Mouse (Mus musculus) kidney, postnatal 0 days (tissue): Measurements from ENCODE around the gene P2rx1. TPM values are rescaled to one million over a fixed set of nuclear protein-coding genes. Genes with fewer than 3 reads are reported as not detected.

Source experiments
- ATAC-seq: fragments of 200-750 bp; cut with Nextera tagmentation; replicated peaks from 2 replicates; pipeline ENCODE4 v1.8.0; 2017; ENCODE audit warnings: low read depth, moderate number of reproducible peaks, moderate TSS enrichment, moderate library complexity; ENCODE audit not compliant: low FRiP score
- DNase-seq: peaks from one replicate; pipeline ENCODE4 v3.0.0-alpha.2; 2016; ENCODE audit warnings: low spot score
- H3K27ac ChIP-seq: fragments of 300-500 bp; sonication (generic); 2 replicates; pipeline ENCODE4 v1.5.1; 2014; ENCODE audit warnings: mild to moderate bottlenecking
- H3K27me3 ChIP-seq: fragments of 300-500 bp; sonication (generic); 2 replicates; pipeline ENCODE4 v1.6.1; 2014; ENCODE audit warnings: low read length, mixed read lengths; ENCODE audit not compliant: insufficient read depth
- H3K36me3 ChIP-seq: fragments of 300-500 bp; sonication (generic); 2 replicates; pipeline ENCODE4 v1.6.1; 2014; ENCODE audit warnings: low read length, mixed read lengths; ENCODE audit not compliant: insufficient read depth
- H3K4me1 ChIP-seq: fragments of 300-500 bp; sonication (generic); replicated peaks from 2 replicates; pipeline ENCODE4 v1.6.1; 2014; ENCODE audit warnings: antibody characterized with exemption, low read length, mixed read lengths; ENCODE audit not compliant: insufficient read depth
- H3K4me2 ChIP-seq: fragments of 300-500 bp; sonication (generic); 2 replicates; pipeline ENCODE4 v1.6.1; 2014; ENCODE audit warnings: mild to moderate bottlenecking, low read length, moderate library complexity, mixed read lengths
- H3K4me3 ChIP-seq: fragments of 300-500 bp; sonication (generic); replicated peaks from 2 replicates; pipeline ENCODE4 v1.5.1; 2014; ENCODE audit warnings: low read depth, low read length
- H3K9ac ChIP-seq: fragments of 300-500 bp; sonication (generic); 2 replicates; pipeline ENCODE4 v1.6.1; 2014; ENCODE audit warnings: low read depth, low read length
- H3K9me3 ChIP-seq: fragments of 300-500 bp; sonication (generic); replicated peaks from 2 replicates; pipeline ENCODE4 v1.6.1; 2016; ENCODE audit warnings: low read length, inconsistent platforms, mixed read lengths
- CTCF ChIP-seq: IDR thresholded peaks from 2 replicates; pipeline ENCODE4 v1.5.1; 2016; ENCODE audit warnings: antibody characterized with exemption, low read depth, mild to moderate bottlenecking, moderate library complexity
- WGBS: fragments of 180-500 bp; shearing (Covaris S2); extraction: QIAGEN DNeasy Blood & Tissue Kit; methylation state at CpG from one replicate; pipeline ENCODE4 v1.1.7; 2014; 5-methylcytosine and 5-hydroxymethylcytosine counted together
- polyA plus RNA-seq: library from polyadenylated mRNA; unstranded; fragments of >200 nt; fragmentation: Nextera tagmentation; extraction: Ambion mirVana; gene quantifications from 2 replicates; pipeline ENCODE4 v1.2.1, GENCODE M21; 2015

The P2rx1 gene
- polyA plus RNA-seq, 1 experiment from 2014 or later: 2.4 TPM

- no peak overlapping the region for H3K27ac ChIP-seq
- TF ChIP-seq CTCF: no peak
- H3K4me3 ChIP-seq: no peak overlapping the region
- WGBS: 86% methylated on average over 2 of the region's 2 CpGs
- DNase-seq (no peak), ATAC-seq (no peak)
- H3K9ac ChIP-seq: no peak overlapping the region
- no peaks in the 10 kb centered on the region for H3K27me3 ChIP-seq
- H3K4me1 ChIP-seq: peaks cover 20% of the 10 kb centered on the region
- no peaks in the 10 kb centered on the region for H3K36me3 ChIP-seq
- no peak overlapping the region for H3K4me2 ChIP-seq
- H3K9me3 ChIP-seq: no peaks in the 10 kb centered on the region
Measured at GRCm38 (mm10) chr11:72996781-72997180, 2.1 kb upstream of the P2rx1 start.

DNA sequence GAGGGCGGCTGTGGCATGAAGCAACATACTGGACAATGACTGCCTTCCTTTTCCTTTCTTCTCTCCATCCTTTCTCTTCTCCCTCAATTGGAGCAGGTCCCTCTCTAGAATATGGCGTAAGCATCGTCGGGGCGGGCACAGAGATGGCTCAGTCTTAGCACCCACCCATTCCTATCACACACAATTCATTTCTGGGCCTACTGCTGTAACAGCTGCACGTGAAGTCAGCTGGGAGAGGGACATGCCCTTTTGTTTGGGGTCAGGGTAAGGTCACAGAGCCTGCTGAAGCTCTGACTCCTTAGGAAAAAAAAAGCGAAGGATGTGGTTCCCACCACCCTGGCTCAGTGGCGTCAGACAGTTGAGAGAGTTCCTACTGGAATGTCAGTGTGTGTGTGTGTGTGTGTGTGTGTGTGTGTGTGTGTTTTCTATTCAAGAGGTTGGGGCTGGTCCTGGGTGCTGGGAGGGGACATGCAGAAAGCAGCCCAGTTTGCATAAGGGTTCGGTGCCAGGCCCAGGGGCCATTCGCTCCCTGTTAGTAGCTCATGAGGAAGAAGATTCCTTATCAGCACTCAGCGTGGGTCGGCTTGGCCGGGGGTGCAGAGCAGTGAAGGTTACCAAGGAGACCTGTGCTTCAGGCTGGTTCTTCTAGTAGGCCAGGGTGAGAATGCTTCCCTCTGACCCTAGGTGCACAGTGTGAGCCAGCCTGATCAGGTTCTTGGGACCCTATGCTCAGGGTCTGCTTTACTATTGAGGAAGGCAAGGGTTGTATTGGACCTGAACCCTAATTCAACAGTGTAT is 1.2 kb upstream of the P2rx1 start:
- 67% methylated on average over 13 of the region's 13 CpGs for WGBS
- no peaks in the 10 kb centered on the region for H3K27me3 ChIP-seq
- H3K36me3 ChIP-seq: no peaks in the 10 kb centered on the region
- H3K27ac ChIP-seq: no peak overlapping the region
- no peak overlapping the region for H3K4me2 ChIP-seq
- no peak overlapping the region for H3K4me3 ChIP-seq
- H3K4me1 ChIP-seq: peaks cover 16% of the 10 kb centered on the region
- no peaks in the 10 kb centered on the region for H3K9me3 ChIP-seq
- no peak for TF ChIP-seq CTCF
- H3K9ac ChIP-seq: no peak overlapping the region
- ATAC-seq (0 out of 2 replicates have a peak, but pooled peaks have one; percentile 9), DNase-seq (no peak)

- peak; percentile 59 for ATAC-seq
- Histone ChIP-seq H3K4me2 (no peak overlapping the region), H3K27ac (no peak overlapping the region), H3K4me1 (peaks cover 16% of the 10 kb centered on the region), H3K4me3 (no peak overlapping the region), H3K36me3 (no peaks in the 10 kb centered on the region), H3K27me3 (no peaks in the 10 kb centered on the region), H3K9me3 (no peaks in the 10 kb centered on the region), H3K9ac (no peak overlapping the region)
- TF ChIP-seq CTCF: peak; percentile 94
- peak; percentile 90 for DNase-seq
- WGBS: 12% methylated on average over 6 of the region's 6 CpGs
Measured at GRCm38 (mm10) chr11:73001029-73001428, 2.1 kb downstream of the P2rx1 start.

DNA sequence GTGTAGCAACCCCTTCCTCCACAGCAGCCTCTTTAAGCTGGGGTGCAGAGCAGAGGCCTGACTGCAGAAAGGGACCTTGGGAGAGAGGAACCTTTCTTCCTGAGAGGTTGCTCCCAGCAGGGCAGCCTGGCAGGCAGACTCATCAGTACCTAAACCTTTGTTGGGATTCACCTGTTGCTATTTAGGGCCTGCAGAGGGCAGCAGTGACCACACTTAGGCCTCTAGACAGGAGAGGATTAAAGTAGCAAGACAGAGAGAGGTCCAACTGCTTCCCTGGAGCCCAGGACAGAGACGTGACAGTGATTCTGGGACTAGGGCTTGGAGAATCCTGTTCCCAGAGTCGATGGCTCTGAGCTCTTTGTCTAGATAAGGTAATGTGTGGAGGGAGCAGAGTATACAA is 7.5 kb downstream of the P2rx1 start:
- no peaks in the 10 kb centered on the region for H3K27me3 ChIP-seq
- peak; percentile 92 for TF ChIP-seq CTCF
- no peaks in the 10 kb centered on the region for H3K9me3 ChIP-seq
- H3K4me1 ChIP-seq: no peaks in the 10 kb centered on the region
- no peaks in the 10 kb centered on the region for H3K36me3 ChIP-seq
- ATAC-seq: no peak
- DNase-seq: peak; percentile 93
- H3K27ac ChIP-seq: no peak overlapping the region
- no peak overlapping the region for H3K9ac ChIP-seq
- no peak overlapping the region for H3K4me2 ChIP-seq
- no peak overlapping the region for H3K4me3 ChIP-seq
- WGBS: 2% methylated on average over 2 of the region's 2 CpGs

DNA sequence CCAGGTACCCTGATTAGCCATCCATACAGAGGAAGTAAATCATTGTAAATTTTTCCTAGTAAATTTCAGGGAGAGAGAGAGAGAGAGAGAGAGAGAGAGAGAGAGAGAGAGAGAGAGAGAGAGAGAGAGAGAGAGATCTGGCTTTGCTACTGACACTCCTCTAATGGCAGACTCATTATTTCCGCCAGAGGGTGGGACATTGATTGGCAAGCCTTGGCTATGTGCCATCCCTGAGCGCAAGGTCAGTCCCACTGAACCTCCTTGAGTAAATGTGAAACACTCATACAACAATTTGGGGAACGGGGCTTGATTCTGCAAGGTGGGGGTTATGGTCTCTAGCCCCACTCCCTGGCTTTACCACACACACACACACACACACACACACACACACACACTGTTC is 8.2 kb downstream of the P2rx1 start:
- no peaks in the 10 kb centered on the region for H3K9me3 ChIP-seq
- H3K9ac ChIP-seq: no peak overlapping the region
- DNase-seq (no peak), ATAC-seq (no peak)
- H3K4me2 ChIP-seq: no peak overlapping the region
- H3K27me3 ChIP-seq: no peaks in the 10 kb centered on the region
- H3K36me3 ChIP-seq: no peaks in the 10 kb centered on the region
- no peak overlapping the region for H3K27ac ChIP-seq
- TF ChIP-seq CTCF: no peak
- H3K4me1 ChIP-seq: no peaks in the 10 kb centered on the region
- WGBS: 78% methylated on average over 3 of the region's 3 CpGs
- H3K4me3 ChIP-seq: no peak overlapping the region

DNA sequence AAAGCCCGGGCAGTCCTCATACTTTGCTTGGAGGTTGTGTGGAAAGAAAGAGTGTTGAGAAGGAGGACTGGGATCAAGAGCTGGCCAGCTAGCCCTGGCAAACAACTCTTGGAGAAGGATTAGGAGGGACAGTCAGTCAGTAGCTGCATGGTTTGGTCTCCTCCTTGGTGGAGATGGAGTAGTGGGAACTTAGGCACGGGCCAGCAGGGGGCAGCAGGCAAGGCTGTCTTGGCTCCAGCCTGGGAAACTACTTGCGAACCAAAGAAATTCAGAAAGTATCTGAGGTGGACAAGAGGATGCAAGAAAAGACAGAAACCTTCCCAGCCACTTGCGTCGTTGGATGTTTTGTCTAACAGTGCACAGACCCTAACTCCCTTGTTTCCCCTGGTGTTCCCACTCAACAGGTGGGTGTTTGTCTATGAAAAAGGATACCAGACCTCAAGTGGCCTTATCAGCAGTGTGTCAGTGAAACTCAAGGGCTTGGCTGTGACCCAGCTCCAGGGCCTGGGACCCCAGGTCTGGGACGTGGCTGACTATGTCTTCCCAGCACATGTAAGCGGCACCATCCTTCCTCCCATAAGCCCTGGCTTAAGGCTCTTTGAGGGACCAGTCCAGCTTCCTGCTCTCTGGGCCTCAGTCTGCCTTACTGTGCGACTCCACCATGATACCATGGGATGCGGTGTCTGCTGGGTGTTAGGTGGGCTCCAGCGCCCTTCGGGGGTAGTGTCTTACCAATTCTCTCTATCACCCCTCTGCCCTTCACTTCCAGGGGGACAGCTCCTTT is 9.0 kb downstream of the P2rx1 start:
- H3K4me3 ChIP-seq: no peak overlapping the region
- no peaks in the 10 kb centered on the region for H3K27me3 ChIP-seq
- H3K27ac ChIP-seq: no peak overlapping the region
- DNase-seq: peak; percentile 84
- 57% methylated on average over 11 of the region's 11 CpGs for WGBS
- no peaks in the 10 kb centered on the region for H3K4me1 ChIP-seq
- H3K4me2 ChIP-seq: no peak overlapping the region
- no peak overlapping the region for H3K9ac ChIP-seq
- ATAC-seq: no peak
- TF ChIP-seq CTCF: peak; percentile 89
- H3K9me3 ChIP-seq: no peaks in the 10 kb centered on the region
- no peaks in the 10 kb centered on the region for H3K36me3 ChIP-seq
